Mouse (Mus musculus) intestine, embryonic 16.5 days (tissue): ENCODE measurements at regions not wholly inside any gene's neighbourhood (a gene's known extent, or its start where the extent isn't known, plus 50 kb on each side); places are given as distances from the start of the nearest gene placed in this dataset.

ENCODE experiments used
- ATAC-seq: fragments of 200-750 bp; cut with Nextera tagmentation; 2 replicates; pipeline ENCODE4 v1.8.0; 2017; ENCODE audit warnings: moderate TSS enrichment, moderate library complexity
- H3K27ac ChIP-seq: fragments of 300-500 bp; sonication (generic); 2 replicates; pipeline ENCODE4 v1.5.1; 2014; ENCODE audit warnings: mild to moderate bottlenecking, low read length
- H3K27me3 ChIP-seq: fragments of 300-500 bp; sonication (generic); replicated peaks from 2 replicates; pipeline ENCODE4 v1.6.1; 2014; ENCODE audit warnings: low read length, control low read depth, mixed read lengths; ENCODE audit not compliant: control insufficient read depth, insufficient read depth
- H3K36me3 ChIP-seq: fragments of 300-500 bp; sonication (generic); 2 replicates; pipeline ENCODE4 v1.6.1; 2014; ENCODE audit warnings: low read length, control low read depth; ENCODE audit not compliant: control insufficient read depth, insufficient read depth
- H3K4me1 ChIP-seq: fragments of 300-500 bp; sonication (generic); 2 replicates; pipeline ENCODE4 v1.6.1; 2014; ENCODE audit warnings: low read length, control low read depth, mixed read lengths; ENCODE audit not compliant: control insufficient read depth, insufficient read depth
- H3K4me2 ChIP-seq: fragments of 300-500 bp; sonication (generic); 2 replicates; pipeline ENCODE4 v1.6.1; 2014; ENCODE audit warnings: low read depth, low read length, control low read depth
- H3K4me3 ChIP-seq: fragments of 300-500 bp; sonication (generic); 2 replicates; pipeline ENCODE4 v1.5.1; 2014; ENCODE audit warnings: mild to moderate bottlenecking, low read length
- H3K9ac ChIP-seq: fragments of 300-500 bp; sonication (generic); 2 replicates; pipeline ENCODE4 v1.6.1; 2014; ENCODE audit warnings: low read depth, low read length
- H3K9me3 ChIP-seq: fragments of 300-500 bp; sonication (generic); 2 replicates; pipeline ENCODE4 v1.6.1; 2016; ENCODE audit warnings: low read length, control low read depth; ENCODE audit not compliant: control insufficient read depth
- WGBS: fragments of 180-500 bp; shearing (Covaris S2); extraction: QIAGEN DNeasy Blood & Tissue Kit; methylation state at CpG from one replicate; pipeline ENCODE4 v1.1.7; 2014; 5-methylcytosine and 5-hydroxymethylcytosine counted together

GRCm38 (mm10) chr14:73874337-73874736 lies 213.3 kb downstream of the Gm21750 start:
- no peaks in the 10 kb centered on the region for H3K4me1 ChIP-seq
- H3K27me3 ChIP-seq = no peaks in the 10 kb centered on the region
- no peak overlapping the region for H3K9ac ChIP-seq
- no peaks in the 10 kb centered on the region for H3K9me3 ChIP-seq
- no peak overlapping the region for H3K27ac ChIP-seq
- H3K36me3 ChIP-seq = no peaks in the 10 kb centered on the region
- no peak overlapping the region for H3K4me2 ChIP-seq
- ATAC-seq = no peak
- H3K4me3 ChIP-seq = no peak overlapping the region

GRCm38 (mm10) chr14:73875916-73876315 lies 214.9 kb downstream of the Gm21750 start:
- Histone ChIP-seq H3K27me3 (no peaks in the 10 kb centered on the region), H3K4me1 (no peaks in the 10 kb centered on the region), H3K4me3 (no peak overlapping the region), H3K9ac (no peak overlapping the region), H3K27ac (no peak overlapping the region), H3K9me3 (no peaks in the 10 kb centered on the region), H3K36me3 (no peaks in the 10 kb centered on the region), H3K4me2 (no peak overlapping the region)
- WGBS = 84% methylated on average over 3 of the region's 3 CpGs
- ATAC-seq = no peak

- H3K4me1 ChIP-seq = no peaks in the 10 kb centered on the region
- H3K36me3 ChIP-seq = no peaks in the 10 kb centered on the region
- H3K27ac ChIP-seq = no peak overlapping the region
- H3K9ac ChIP-seq = no peak overlapping the region
- 74% methylated on average over 1 of the region's 1 CpGs for WGBS
- no peaks in the 10 kb centered on the region for H3K9me3 ChIP-seq
- H3K27me3 ChIP-seq = no peaks in the 10 kb centered on the region
- H3K4me3 ChIP-seq = no peak overlapping the region
- ATAC-seq = no peak
- H3K4me2 ChIP-seq = no peak overlapping the region
These were observed 217.2 kb downstream of the Gm21750 start for GRCm38 (mm10) chr14:73878267-73878666.

- H3K27me3 ChIP-seq = no peaks in the 10 kb centered on the region
- no peaks in the 10 kb centered on the region for H3K36me3 ChIP-seq
- H3K4me2 ChIP-seq = no peak overlapping the region
- H3K9me3 ChIP-seq = no peaks in the 10 kb centered on the region
- no peaks in the 10 kb centered on the region for H3K4me1 ChIP-seq
- no peak overlapping the region for H3K9ac ChIP-seq
- no peak overlapping the region for H3K27ac ChIP-seq
- 78% methylated on average over 3 of the region's 3 CpGs for WGBS
- no peak overlapping the region for H3K4me3 ChIP-seq
- no peak for ATAC-seq
These were observed 217.9 kb downstream of the Gm21750 start for GRCm38 (mm10) chr14:73878866-73879419.

- H3K27ac ChIP-seq = no peak overlapping the region
- WGBS = 77% methylated on average over 2 of the region's 2 CpGs
- no peak overlapping the region for H3K4me3 ChIP-seq
These were observed 230.4 kb downstream of the Gm21750 start for GRCm38 (mm10) chr14:73891451-73891850.

GRCm38 (mm10) chr14:73894844-73895243 lies 233.8 kb downstream of the Gm21750 start:
- 58% methylated on average over 2 of the region's 2 CpGs for WGBS
- Histone ChIP-seq H3K27me3 (no peaks in the 10 kb centered on the region), H3K4me3 (no peak overlapping the region), H3K4me2 (no peak overlapping the region), H3K9me3 (no peaks in the 10 kb centered on the region), H3K27ac (no peak overlapping the region), H3K36me3 (no peaks in the 10 kb centered on the region), H3K4me1 (no peaks in the 10 kb centered on the region), H3K9ac (no peak overlapping the region)
- ATAC-seq = no peak

More at GRCm38 (mm10) chr14:73891451-73891850, 230.4 kb downstream of the Gm21750 start:
- H3K4me2 ChIP-seq = no peak overlapping the region
- H3K36me3 ChIP-seq = no peaks in the 10 kb centered on the region
- H3K9me3 ChIP-seq = no peaks in the 10 kb centered on the region
- no peak overlapping the region for H3K9ac ChIP-seq
- no peak for ATAC-seq
- H3K27me3 ChIP-seq = no peaks in the 10 kb centered on the region
- H3K4me1 ChIP-seq = no peaks in the 10 kb centered on the region

- no peak overlapping the region for H3K4me2 ChIP-seq
- H3K36me3 ChIP-seq = no peaks in the 10 kb centered on the region
- no peak for ATAC-seq
- H3K9ac ChIP-seq = no peak overlapping the region
- 30% methylated on average over 3 of the region's 3 CpGs for WGBS
- H3K27me3 ChIP-seq = no peaks in the 10 kb centered on the region
- H3K4me1 ChIP-seq = no peaks in the 10 kb centered on the region
- H3K4me3 ChIP-seq = no peak overlapping the region
- no peaks in the 10 kb centered on the region for H3K9me3 ChIP-seq
- H3K27ac ChIP-seq = no peak overlapping the region
These were observed 234.2 kb downstream of the Gm21750 start for GRCm38 (mm10) chr14:73895266-73895665.

GRCm38 (mm10) chr14:73899078-73899477 lies 238.1 kb downstream of the Gm21750 start:
- Histone ChIP-seq H3K4me1 (no peaks in the 10 kb centered on the region), H3K9ac (no peak overlapping the region), H3K36me3 (no peaks in the 10 kb centered on the region), H3K27me3 (no peaks in the 10 kb centered on the region), H3K27ac (no peak overlapping the region), H3K4me3 (no peak overlapping the region), H3K9me3 (no peaks in the 10 kb centered on the region), H3K4me2 (no peak overlapping the region)
- no peak for ATAC-seq

- H3K9ac ChIP-seq = no peak overlapping the region
- WGBS = 87% methylated on average over 6 of the region's 6 CpGs
These were observed 241.2 kb downstream of the Gm21750 start for GRCm38 (mm10) chr14:73902085-73902713.

More at GRCm38 (mm10) chr14:73902085-73902713, 241.2 kb downstream of the Gm21750 start:
- no peak overlapping the region for H3K27ac ChIP-seq
- no peak overlapping the region for H3K4me2 ChIP-seq
- ATAC-seq = no peak
- no peaks in the 10 kb centered on the region for H3K36me3 ChIP-seq
- no peaks in the 10 kb centered on the region for H3K9me3 ChIP-seq
- no peaks in the 10 kb centered on the region for H3K27me3 ChIP-seq
- H3K4me3 ChIP-seq = no peak overlapping the region
- no peaks in the 10 kb centered on the region for H3K4me1 ChIP-seq
